Mouse (Mus musculus): ENCODE results near the gene Nup50.

Nup50 gene

GRCm38 (mm10) chr15:84957851-84958250, 34.6 kb downstream of the Nup50 start:
- no peak for DNase-seq

- no peak for DNase-seq
Observed at GRCm38 (mm10) chr15:84958331-84958730, 35.1 kb downstream of the Nup50 start.

- DNase-seq: no peak
Observed at GRCm38 (mm10) chr15:84959891-84960290, 36.7 kb downstream of the Nup50 start.

- DNase-seq: no peak
Observed at GRCm38 (mm10) chr15:84960692-84961091, 37.5 kb downstream of the Nup50 start.

- no peak for DNase-seq
Observed at GRCm38 (mm10) chr15:84962518-84962917, 39.3 kb downstream of the Nup50 start.

GRCm38 (mm10) chr15:84964771-84965170, 41.6 kb downstream of the Nup50 start:
- DNase-seq: no peak

- peak; percentile 67 for DNase-seq
Observed at GRCm38 (mm10) chr15:84965575-84966360, 42.6 kb downstream of the Nup50 start.

GRCm38 (mm10) chr15:84968534-84968933, 45.3 kb downstream of the Nup50 start:
- DNase-seq: no peak

- DNase-seq: peak; percentile 14
Observed at GRCm38 (mm10) chr15:84972860-84973543, 49.8 kb downstream of the Nup50 start.

GRCm38 (mm10) chr15:84973544-84973871, 50.3 kb downstream of the Nup50 start:
- no peak for DNase-seq

GRCm38 (mm10) chr15:84975729-84976128, 52.5 kb downstream of the Nup50 start:
- no peak for DNase-seq

GRCm38 (mm10) chr15:84981609-84982313, 58.5 kb downstream of the Nup50 start:
- DNase-seq: peak; percentile 53

- no peak for DNase-seq
Observed at GRCm38 (mm10) chr15:84982888-84983287, 59.7 kb downstream of the Nup50 start.

GRCm38 (mm10) chr15:84983721-84984120, 60.5 kb downstream of the Nup50 start:
- DNase-seq: no peak

- DNase-seq: no peak
Observed at GRCm38 (mm10) chr15:84985516-84986160, 62.4 kb downstream of the Nup50 start.

GRCm38 (mm10) chr15:84986171-84987019, 63.2 kb downstream of the Nup50 start:
- no peak for DNase-seq

GRCm38 (mm10) chr15:84987020-84987815, 64.0 kb downstream of the Nup50 start:
- DNase-seq: peak; percentile 51

GRCm38 (mm10) chr15:84987874-84988825, 64.9 kb downstream of the Nup50 start, which contains the start of gene 5031439G07Rik:
Gene 5031439G07Rik, minus strand, starts transcription at chr15:84988551.
- peak; percentile 92 for DNase-seq

GRCm38 (mm10) chr15:84989098-84989497, 65.9 kb downstream of the Nup50 start:
- DNase-seq: no peak

GRCm38 (mm10) chr15:84989771-84990170, 66.6 kb downstream of the Nup50 start:
- DNase-seq: no peak

All from lung, postnatal 14 days (tissue).